Mouse (Mus musculus) liver, postnatal 0 days (tissue): Measurements from ENCODE around the gene Gse1. TPM values are rescaled to one million over a fixed set of nuclear protein-coding genes. Genes with fewer than 3 reads are reported as not detected.

ENCODE experiments used
- ATAC-seq: fragments of 200-750 bp; cut with Nextera tagmentation; 2 replicates; pipeline ENCODE4 v1.8.0; 2017; ENCODE audit warnings: mild to moderate bottlenecking, moderate library complexity
- DNase-seq: peaks from one replicate; pipeline ENCODE4 v3.0.0-alpha.2; 2016
- H3K27ac ChIP-seq: fragments of 300-500 bp; sonication (generic); 2 replicates; pipeline ENCODE4 v1.5.1; 2014; ENCODE audit warnings: antibody characterized with exemption, moderate library complexity, mild to moderate bottlenecking, low read depth
- H3K27me3 ChIP-seq: fragments of 300-500 bp; sonication (generic); 2 replicates; pipeline ENCODE4 v1.6.1; 2014; ENCODE audit warnings: low read length, control low read depth, mixed read lengths; ENCODE audit not compliant: insufficient read depth
- H3K36me3 ChIP-seq: fragments of 300-500 bp; sonication (generic); replicated peaks from 2 replicates; pipeline ENCODE4 v1.6.1; 2014; ENCODE audit warnings: mild to moderate bottlenecking, control low read depth, low read length, moderate library complexity, mixed read lengths; ENCODE audit not compliant: insufficient read depth
- H3K4me1 ChIP-seq: fragments of 300-500 bp; sonication (generic); 2 replicates; pipeline ENCODE4 v1.6.1; 2014; ENCODE audit warnings: antibody characterized with exemption, mild to moderate bottlenecking, control low read depth; ENCODE audit not compliant: insufficient read depth
- H3K4me2 ChIP-seq: fragments of 300-500 bp; sonication (generic); 2 replicates; pipeline ENCODE4 v1.6.1; 2014; ENCODE audit warnings: low read depth, mild to moderate bottlenecking, low read length, moderate library complexity, mixed read lengths
- H3K4me3 ChIP-seq: fragments of 300-500 bp; sonication (generic); 2 replicates; pipeline ENCODE4 v1.5.1; 2014; ENCODE audit warnings: low read depth, low read length
- H3K9ac ChIP-seq: fragments of 300-500 bp; sonication (generic); replicated peaks from 2 replicates; pipeline ENCODE4 v1.6.1; 2014; ENCODE audit warnings: mild to moderate bottlenecking, moderate library complexity
- H3K9me3 ChIP-seq: fragments of 300-500 bp; sonication (generic); 2 replicates; pipeline ENCODE4 v1.6.1; 2016; ENCODE audit warnings: mild to moderate bottlenecking, control low read depth, low read length, mixed read lengths
- CTCF ChIP-seq: sonication (generic); IDR thresholded peaks from 2 replicates; pipeline ENCODE4 v1.5.1; 2016; ENCODE audit warnings: antibody characterized with exemption, low read depth
- EP300 ChIP-seq: IDR thresholded peaks from 2 replicates; pipeline ENCODE4 v1.6.1; 2016; ENCODE audit warnings: antibody characterized with exemption, low read depth, mild to moderate bottlenecking
- WGBS: fragments of 180-500 bp; shearing (Covaris S2); extraction: QIAGEN DNeasy Blood & Tissue Kit; methylation state at CpG from one replicate; pipeline ENCODE4 v1.1.7; 2014; ENCODE audit not compliant: insufficient replicate concordance; 5-methylcytosine and 5-hydroxymethylcytosine counted together
- polyA plus RNA-seq: library from polyadenylated mRNA; unstranded; fragments of >200 nt; fragmentation: Nextera tagmentation; extraction: Ambion mirVana; gene quantifications from 2 replicates; pipeline ENCODE4 v1.2.1, GENCODE M21; 2015

Gse1 gene
- polyA plus RNA-seq, 1 experiment from 2014 or later = 7.7 TPM

DNA sequence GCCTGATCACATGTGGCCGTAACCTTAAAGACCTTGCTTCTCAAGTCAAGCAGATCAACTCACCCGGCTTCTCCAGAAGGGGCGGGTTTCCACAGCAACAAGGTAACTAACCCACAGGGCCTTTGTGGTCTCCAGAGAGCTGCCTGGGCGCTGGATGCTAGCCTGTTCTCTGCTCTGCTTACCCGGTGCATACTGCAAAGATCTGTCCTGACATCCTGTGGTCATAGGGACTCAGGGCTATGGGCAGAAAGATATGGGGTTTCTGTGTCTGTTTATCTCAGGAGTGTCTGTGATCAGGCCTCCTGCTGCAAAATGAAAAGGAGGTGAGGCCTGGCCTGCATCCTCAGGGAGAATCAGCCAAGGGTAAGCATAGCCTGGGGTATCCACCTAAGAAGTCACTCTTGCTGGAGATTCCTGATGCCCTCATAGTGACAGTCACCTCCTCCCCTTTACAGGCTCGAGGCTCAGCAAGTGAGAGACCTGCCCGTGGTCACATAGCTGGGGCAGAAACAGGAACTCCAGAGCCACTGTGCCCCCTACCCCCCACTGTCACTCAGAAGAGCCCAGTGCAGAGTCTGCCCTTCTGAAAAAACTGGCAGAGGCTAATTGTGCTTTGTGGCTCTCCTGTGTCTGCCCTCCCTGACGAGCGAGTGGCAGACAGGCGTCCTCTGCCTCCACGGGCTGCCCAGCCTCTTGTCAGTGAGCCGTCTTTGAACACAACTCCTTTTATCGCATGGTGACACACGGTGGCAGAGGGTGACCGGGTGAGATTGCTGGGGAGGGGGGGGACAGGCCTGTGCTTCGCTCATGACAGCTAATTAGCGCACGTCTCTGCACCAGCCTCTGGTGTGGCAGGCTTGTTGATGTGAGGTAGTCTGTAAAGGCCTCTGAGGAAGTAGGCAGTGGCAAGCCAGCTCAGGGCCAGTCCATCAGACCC, 65.4 kb downstream of the Gse1 start:
- peaks cover 49% of the 10 kb centered on the region for H3K4me1 ChIP-seq
- no peaks in the 10 kb centered on the region for H3K27me3 ChIP-seq
- no peaks in the 10 kb centered on the region for H3K9me3 ChIP-seq
- 38% methylated on average over 18 of the region's 18 CpGs for WGBS
- peak; percentile 29 for TF ChIP-seq CTCF
- TF ChIP-seq EP300 = peak; percentile 94
- peak overlapping the region; percentile 97 for H3K27ac ChIP-seq
- ATAC-seq = peak; percentile 90
- H3K4me2 ChIP-seq = peak overlapping the region; percentile 70
- H3K36me3 ChIP-seq = no peaks in the 10 kb centered on the region
- peak overlapping the region; percentile 67 for H3K9ac ChIP-seq
- peak overlapping the region; percentile 49 for H3K4me3 ChIP-seq
- DNase-seq = peak; percentile 83

DNA sequence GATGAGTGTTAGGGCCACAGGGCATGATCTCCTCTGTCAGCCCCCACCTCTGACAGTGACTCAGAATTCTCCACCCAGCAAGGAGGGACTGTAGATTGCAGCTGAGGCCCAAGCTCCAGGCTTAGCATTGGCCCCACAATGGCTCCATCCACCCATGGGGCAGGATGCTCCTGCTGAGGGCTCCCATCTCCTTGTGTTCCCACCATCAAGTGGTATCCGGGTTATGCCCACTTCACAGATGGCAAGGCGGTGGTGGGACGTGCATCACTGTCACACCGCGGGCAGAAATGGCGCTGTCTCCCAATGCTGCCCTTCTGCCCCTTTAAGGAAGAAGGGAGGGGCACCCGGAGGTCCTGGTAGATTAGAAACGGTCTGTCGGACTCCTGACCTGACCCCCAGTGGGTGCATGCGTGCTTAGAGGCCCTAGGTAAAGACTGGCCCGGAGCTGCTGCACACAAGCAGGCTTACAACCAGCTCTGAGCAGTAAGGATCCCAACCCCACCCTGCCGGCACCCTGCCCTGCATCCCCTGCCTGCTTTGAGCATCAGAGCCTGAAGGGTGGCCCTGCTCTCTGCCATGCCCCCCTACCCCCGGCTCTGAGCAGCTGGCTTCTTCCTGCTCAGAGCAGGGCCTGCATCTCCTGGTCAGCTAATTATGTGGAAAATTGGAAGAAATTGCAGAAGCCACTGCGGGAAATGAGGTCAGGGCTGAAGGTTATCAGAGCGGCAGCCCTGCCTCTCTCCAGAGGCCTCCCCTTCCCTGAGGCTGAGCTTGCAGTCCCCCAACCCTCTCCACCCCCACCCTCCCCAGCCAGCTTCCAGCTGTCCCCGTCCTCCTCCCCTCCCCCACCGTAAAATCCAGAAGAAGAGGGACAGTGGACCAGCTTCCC, 67.0 kb downstream of the Gse1 start:
- peak; percentile 16; the same call in 1 of the 2 replicates for ATAC-seq
- H3K9me3 ChIP-seq = no peaks in the 10 kb centered on the region
- peak overlapping the region; percentile 97 for H3K27ac ChIP-seq
- no peaks in the 10 kb centered on the region for H3K27me3 ChIP-seq
- peaks cover 35% of the 10 kb centered on the region for H3K4me1 ChIP-seq
- H3K9ac ChIP-seq = peak overlapping the region; percentile 67
- WGBS = 39% methylated on average over 16 of the region's 17 CpGs
- no peaks in the 10 kb centered on the region for H3K36me3 ChIP-seq
- H3K4me2 ChIP-seq = peak overlapping the region; percentile 70
- H3K4me3 ChIP-seq = no peak overlapping the region
- no peak for TF ChIP-seq CTCF
- no peak for TF ChIP-seq EP300
- DNase-seq = peak; percentile 40

DNA sequence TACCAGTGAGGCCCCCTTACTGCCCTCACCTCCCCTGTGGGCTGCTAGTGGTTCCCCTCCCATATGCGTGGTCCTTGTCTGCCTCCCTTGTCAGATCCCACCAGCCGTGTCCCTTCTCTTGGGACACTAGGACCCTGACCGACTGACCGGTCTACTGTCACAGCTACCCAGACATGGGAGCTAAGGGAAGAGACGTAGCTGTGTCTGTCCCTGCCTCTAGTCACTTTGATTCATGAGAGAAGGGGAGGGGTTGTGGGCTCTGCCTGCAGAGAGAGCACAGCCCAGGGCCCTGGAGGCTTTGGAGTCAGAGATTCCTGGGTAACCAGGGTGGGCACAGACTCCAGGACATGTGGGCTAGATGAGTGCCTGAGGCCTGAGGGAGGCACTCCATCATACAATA, 68.7 kb downstream of the Gse1 start:
- Histone ChIP-seq H3K27me3 (no peaks in the 10 kb centered on the region), H3K4me1 (peaks cover 31% of the 10 kb centered on the region), H3K9me3 (no peaks in the 10 kb centered on the region), H3K27ac (no peak overlapping the region), H3K36me3 (no peaks in the 10 kb centered on the region), H3K4me2 (no peak overlapping the region), H3K4me3 (no peak overlapping the region), H3K9ac (no peak overlapping the region)
- 72% methylated on average over 5 of the region's 5 CpGs for WGBS
- TF ChIP-seq CTCF (no peak), EP300 (no peak)
- ATAC-seq (no peak), DNase-seq (no peak)

DNA sequence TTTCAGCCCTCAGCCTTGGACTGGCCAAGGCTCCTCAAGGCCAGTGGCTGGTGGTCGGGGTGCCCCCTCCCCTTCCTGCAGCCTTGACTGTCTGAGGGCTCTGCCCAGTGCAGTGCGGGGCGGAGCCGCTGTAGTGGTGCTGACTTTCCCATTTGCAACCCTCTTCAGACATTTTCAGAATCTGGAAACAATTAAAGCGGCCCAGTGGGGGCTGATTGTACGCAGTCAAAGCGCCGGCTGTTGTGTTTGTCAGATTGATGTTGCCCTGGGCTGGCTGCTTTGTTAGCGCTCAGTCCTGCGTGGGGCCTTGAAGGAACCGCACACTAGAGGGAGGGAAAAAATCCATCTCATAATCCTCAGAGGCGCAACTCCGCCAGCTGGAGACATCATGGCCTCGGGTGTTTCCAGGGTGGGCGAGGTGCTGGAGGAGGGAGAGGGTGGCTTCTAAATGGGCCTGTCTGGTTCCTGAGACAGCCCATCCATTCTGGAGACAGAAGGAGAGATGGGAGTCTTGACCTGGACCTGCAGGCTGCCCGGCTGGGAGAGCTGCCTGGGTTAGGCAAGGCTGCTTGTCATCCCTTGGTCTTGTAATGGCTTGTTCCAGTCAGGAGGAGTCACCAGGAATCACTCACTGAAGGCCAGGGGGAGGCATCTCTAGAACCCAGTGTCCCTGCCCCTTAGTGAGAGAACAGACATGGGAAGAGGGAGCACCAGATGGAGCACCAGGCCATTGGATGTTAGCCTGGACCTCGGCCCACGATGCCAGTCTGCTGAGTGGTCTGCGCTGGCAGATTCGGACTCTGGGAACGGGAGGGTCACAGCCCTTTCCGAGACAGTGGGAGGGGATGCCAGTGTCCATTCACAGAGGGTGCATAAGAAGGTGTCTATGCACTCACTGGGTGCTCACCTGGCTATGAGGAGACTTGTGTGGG, 70.6 kb downstream of the Gse1 start:
- WGBS = 86% methylated on average over 22 of the region's 22 CpGs

DNA sequence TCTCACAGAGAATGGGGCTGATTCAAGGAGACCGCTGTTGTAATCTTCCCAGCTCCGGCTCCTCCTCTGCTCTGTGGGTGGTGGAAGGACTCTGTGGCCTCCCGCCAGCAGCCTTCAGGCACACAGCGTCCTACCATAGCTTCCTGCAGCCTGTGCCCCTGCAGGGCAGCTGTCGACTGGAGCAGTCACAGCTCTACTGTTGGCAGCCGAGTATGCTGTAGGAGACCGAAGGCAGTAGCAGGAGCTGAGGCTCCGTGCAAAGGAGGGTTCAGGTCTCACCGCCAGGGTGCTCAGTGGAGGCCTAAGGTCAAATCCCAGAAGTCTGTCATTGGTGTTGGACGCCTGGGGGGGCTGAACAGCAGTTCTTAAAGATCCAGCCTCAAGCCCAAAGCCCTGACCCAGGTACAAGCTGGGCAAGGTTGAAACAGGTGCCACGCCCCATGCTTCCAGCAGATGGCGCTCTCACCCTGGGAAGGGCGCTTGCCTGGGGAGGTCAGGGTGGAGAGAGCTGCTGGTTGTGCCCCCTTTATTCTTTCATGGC, 72.4 kb downstream of the Gse1 start:
- no peak overlapping the region for H3K27ac ChIP-seq
- 13% methylated on average over 13 of the region's 13 CpGs for WGBS
- H3K4me1 ChIP-seq = peaks cover 11% of the 10 kb centered on the region; the same call in 1 of the 2 replicates
- peak overlapping the region; percentile 61 for H3K4me2 ChIP-seq
- TF ChIP-seq CTCF (peak; percentile 99), EP300 (no peak)
- no peaks in the 10 kb centered on the region for H3K36me3 ChIP-seq
- peak overlapping the region; percentile 50; the same call in 1 of the 2 replicates for H3K9ac ChIP-seq
- H3K4me3 ChIP-seq = no peak overlapping the region
- ATAC-seq (peak; percentile 81), DNase-seq (peak; percentile 87)
- no peaks in the 10 kb centered on the region for H3K27me3 ChIP-seq
- H3K9me3 ChIP-seq = no peaks in the 10 kb centered on the region

More for the DNA sequence above, 70.6 kb downstream of the Gse1 start:
- no peak for TF ChIP-seq EP300
- TF ChIP-seq CTCF = no peak
- Histone ChIP-seq H3K27me3 (no peaks in the 10 kb centered on the region), H3K27ac (no peak overlapping the region), H3K36me3 (no peaks in the 10 kb centered on the region), H3K4me1 (peaks cover 27% of the 10 kb centered on the region), H3K9me3 (no peaks in the 10 kb centered on the region), H3K4me2 (no peak overlapping the region), H3K4me3 (no peak overlapping the region), H3K9ac (no peak overlapping the region)
- DNase-seq = no peak
- no peak for ATAC-seq
